ENCODE assay signal across 8 mouse cellular contexts in the genomic region with DNA sequence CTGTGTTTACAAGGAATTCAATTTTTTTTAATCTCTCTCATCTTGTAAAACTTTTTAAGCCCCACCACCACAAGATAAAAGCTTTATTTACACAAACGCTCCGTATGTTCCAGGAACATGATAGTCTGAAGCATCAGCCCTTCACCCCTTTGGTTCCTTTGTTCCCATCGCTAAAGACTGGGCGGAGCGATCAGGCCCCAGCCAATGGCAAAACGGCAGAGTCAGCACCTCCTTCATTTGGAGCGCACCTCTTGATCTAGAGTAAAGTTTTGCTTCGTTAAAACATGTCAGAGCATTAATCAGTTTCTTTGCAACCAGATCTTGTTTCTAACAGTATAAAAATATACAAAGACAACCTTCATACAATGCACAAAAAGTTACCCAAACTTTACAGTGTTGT. TPM values are rescaled to one million over a fixed set of nuclear protein-coding genes. Genes with fewer than 3 reads are reported as not detected.
DNase-seq lines count a peak whose midpoint lies in the region; ATAC-seq and TF ChIP-seq lines count a peak whose summit lies in the region.

No protein-coding gene starts in this region.

- no peaks in the 10 kb centered on the region for H3K36me3 ChIP-seq in lung, embryonic 16.5 days (ENCODE audit: control insufficient read depth, insufficient read depth, low read length)
- no peaks in the 10 kb centered on the region for H3K36me3 ChIP-seq in embryonic facial prominence, embryonic 11.5 days (replicated peaks; ENCODE audit: control insufficient read depth, insufficient read depth, low read depth, low read length)

- H3K4me1 ChIP-seq in lung, embryonic 16.5 days (replicated peaks; ENCODE audit: control insufficient read depth, insufficient read depth, low read length), result no peaks in the 10 kb centered on the region
- H3K4me1 ChIP-seq in lung, adult 2 months (ENCODE audit: control insufficient read depth, insufficient read depth, low read length), result no peaks in the 10 kb centered on the region
- H3K4me1 ChIP-seq in embryonic facial prominence, embryonic 11.5 days (ENCODE audit: control insufficient read depth, insufficient read depth, low read length), result no peaks in the 10 kb centered on the region

- no peak for TF ChIP-seq CTCF in lung, adult 2 months (IDR thresholded peaks at IDR 0.05; ENCODE audit: insufficient read depth, low read length)

- no peak overlapping the region for H3K9ac ChIP-seq in lung, embryonic 16.5 days (ENCODE audit: low read length)
- H3K9ac ChIP-seq in embryonic facial prominence, embryonic 11.5 days (replicated peaks; ENCODE audit: low read length), result no peak overlapping the region

- no peak for TF ChIP-seq POLR2A in lung, adult 2 months (IDR thresholded peaks at IDR 0.05; ENCODE audit: borderline replicate concordance, extremely low read depth, low read depth, low read length)

- no peak overlapping the region for H3K27ac ChIP-seq in lung, embryonic 16.5 days (ENCODE audit: low read length)
- no peak overlapping the region for H3K27ac ChIP-seq in embryonic facial prominence, embryonic 11.5 days (replicated peaks; ENCODE audit: low read depth, low read length)

- ATAC-seq in lung, embryonic 16.5 days (ENCODE audit: low read depth), result no peak
- no peak for ATAC-seq in embryonic facial prominence, embryonic 11.5 days (replicated peaks; ENCODE audit: insufficient number of reproducible peaks, low FRiP score, low TSS enrichment, low read depth)
- 0 out of 2 replicates have a peak, but pooled peaks have one; percentile 47 for ATAC-seq in megakaryocyte, adult 5-6 weeks (ENCODE audit: poor library complexity, severe bottlenecking)

- peak overlapping the region; percentile 43 for H3K4me2 ChIP-seq in lung, embryonic 16.5 days (ENCODE audit: low read depth, low read length)
- H3K4me2 ChIP-seq in embryonic facial prominence, embryonic 11.5 days (ENCODE audit: low read depth, low read length), result no peak overlapping the region

- H3K4me3 ChIP-seq in lung, embryonic 16.5 days (ENCODE audit: low read length), result no peak overlapping the region; the same call in 1 of the 2 replicates
- no peak overlapping the region for H3K4me3 ChIP-seq in lung, adult 2 months (replicated peaks; ENCODE audit: extremely low read depth, low read depth, low read length)
- no peak overlapping the region for H3K4me3 ChIP-seq in embryonic facial prominence, embryonic 11.5 days (ENCODE audit: low read depth, low read length)

- no peaks in the 10 kb centered on the region for H3K9me3 ChIP-seq in lung, embryonic 16.5 days (ENCODE audit: control insufficient read depth, low read length)
- no peaks in the 10 kb centered on the region for H3K9me3 ChIP-seq in embryonic facial prominence, embryonic 11.5 days (replicated peaks; ENCODE audit: control insufficient read depth, low read length)

- 4% methylated on average over 8 of the region's 8 CpGs for WGBS in lung, embryonic 16.5 days
- 17% methylated on average over 8 of the region's 8 CpGs for WGBS in lung, adult 2 months
- WGBS in embryonic facial prominence, embryonic 11.5 days, result 14% methylated on average over 8 of the region's 8 CpGs

- no peak for DNase-seq in lung, adult 2 months
- DNase-seq in embryonic facial prominence, embryonic 11.5 days (ENCODE audit: low spot score), result peak; percentile 62
- peak; percentile 49 for DNase-seq in induced T-regulatory cell, adult 2 months (ENCODE audit: low read depth)
- no peak for DNase-seq in B cell, adult 2 months
- no peak for DNase-seq in cerebellum, adult 8-10 months
- DNase-seq in cerebellum, adult 11-12 months, result no peak

- H3K27me3 ChIP-seq in lung, embryonic 16.5 days (ENCODE audit: control insufficient read depth, insufficient read depth, low read depth, low read length), result no peaks in the 10 kb centered on the region
- H3K27me3 ChIP-seq in embryonic facial prominence, embryonic 11.5 days (ENCODE audit: control insufficient read depth, insufficient read depth, low read length), result no peaks in the 10 kb centered on the region

RNA-seq across cellular contexts. Expression of a gene that starts 13.2 kb away (rescaled TPM):
- polyA plus RNA-seq in lung, embryonic 16.5 days (2015; fragmentation: Nextera tagmentation; extraction: Ambion mirVana), result not detected in 2 replicates
- not detected in 2 replicates for polyA plus RNA-seq in lung, adult 2 months (2012; rRNA removed)
- polyA plus RNA-seq in embryonic facial prominence, embryonic 11.5 days (2014; fragmentation: Nextera tagmentation; extraction: Ambion mirVana), result not detected in 2 replicates
- total RNA-seq in megakaryocyte, adult 5-6 weeks (2015), result not detected in 2 replicates
- not detected in 2 replicates for total RNA-seq in megakaryocyte, adult 5-6 weeks (2017)

RNA-seq across cellular contexts. Expression of a gene that starts 31.2 kb away (rescaled TPM):
- 104 and 121 TPM in 2 replicates for polyA plus RNA-seq in lung, embryonic 16.5 days (2015; fragmentation: Nextera tagmentation; extraction: Ambion mirVana)
- polyA plus RNA-seq in lung, adult 2 months (2012; rRNA removed), result 137 and 157 TPM in 2 replicates
- 77.6 and 82.5 TPM in 2 replicates for polyA plus RNA-seq in embryonic facial prominence, embryonic 11.5 days (2014; fragmentation: Nextera tagmentation; extraction: Ambion mirVana)
- 154 TPM in 2 replicates for total RNA-seq in megakaryocyte, adult 5-6 weeks (2015)
- 87.1 and 94.7 TPM in 2 replicates for total RNA-seq in megakaryocyte, adult 5-6 weeks (2017)

RNA-seq across cellular contexts. Expression of a gene that starts 31.2 kb away (rescaled TPM):
- polyA plus RNA-seq in lung, embryonic 16.5 days (2015; fragmentation: Nextera tagmentation; extraction: Ambion mirVana), result 133 and 146 TPM in 2 replicates
- 12.3 and 15.1 TPM in 2 replicates for polyA plus RNA-seq in lung, adult 2 months (2012; rRNA removed)
- polyA plus RNA-seq in embryonic facial prominence, embryonic 11.5 days (2014; fragmentation: Nextera tagmentation; extraction: Ambion mirVana), result 164 and 170 TPM in 2 replicates
- 125 and 131 TPM in 2 replicates for total RNA-seq in megakaryocyte, adult 5-6 weeks (2015)
- total RNA-seq in megakaryocyte, adult 5-6 weeks (2017), result 31.5 and 62.8 TPM in 2 replicates

Comparison
In these comparisons a context has a peak if more than half of its experiments do, and no peak if none do; other contexts are left out.
1. DNase-seq: peak in embryonic facial prominence, embryonic 11.5 days (single experiment) and induced T-regulatory cell, adult 2 months (single experiment); none in lung, adult 2 months (single experiment), B cell, adult 2 months (0 of 2), cerebellum, adult 8-10 months (single experiment) and cerebellum, adult 11-12 months (single experiment).